Mouse (Mus musculus) spleen, adult 2 months (tissue): ENCODE measurements at regions not wholly inside any gene's neighbourhood (a gene's known extent, or its start where the extent isn't known, plus 50 kb on each side); places are given as distances from the start of the nearest gene placed in this dataset.

Source experiments
- CTCF ChIP-seq: fragments of 200-500 bp; IDR thresholded peaks from 2 replicates; pipeline ENCODE4 v1.5.1; 2011; ENCODE audit warnings: mild to moderate bottlenecking, inconsistent platforms; ENCODE audit not compliant: insufficient read depth, insufficient read length, insufficient replicate concordance; ENCODE audit errors: extremely low read depth
- POLR2A ChIP-seq: fragments of 200-500 bp; IDR thresholded peaks from 2 replicates; pipeline ENCODE4 v1.6.1; 2011; ENCODE audit warnings: low read depth, low read length, inconsistent platforms

- TF ChIP-seq CTCF (no peak), POLR2A (no peak)
These were observed 153.3 kb downstream of the Rybp start for GRCm38 (mm10) chr6:100133970-100134369.
